Mouse (Mus musculus) kidney, postnatal 0 days (tissue): ENCODE data around the gene Sit1. TPM values are rescaled to one million over a fixed set of nuclear protein-coding genes. Genes with fewer than 3 reads are reported as not detected.
"Not testable (repeated sequence)": the region's sequence is repeated elsewhere in the genome, so short reads cannot be mapped to it uniquely, and the experiment has no call there.

Experiments
- ATAC-seq: fragments of 200-750 bp; cut with Nextera tagmentation; replicated peaks from 2 replicates; pipeline ENCODE4 v1.8.0; 2017; ENCODE audit warnings: low read depth, moderate number of reproducible peaks, moderate TSS enrichment, moderate library complexity; ENCODE audit not compliant: low FRiP score
- DNase-seq: peaks from one replicate; pipeline ENCODE4 v3.0.0-alpha.2; 2016; ENCODE audit warnings: low spot score
- H3K27ac ChIP-seq: fragments of 300-500 bp; sonication (generic); 2 replicates; pipeline ENCODE4 v1.5.1; 2014; ENCODE audit warnings: mild to moderate bottlenecking
- H3K27me3 ChIP-seq: fragments of 300-500 bp; sonication (generic); 2 replicates; pipeline ENCODE4 v1.6.1; 2014; ENCODE audit warnings: low read length, mixed read lengths; ENCODE audit not compliant: insufficient read depth
- H3K36me3 ChIP-seq: fragments of 300-500 bp; sonication (generic); 2 replicates; pipeline ENCODE4 v1.6.1; 2014; ENCODE audit warnings: low read length, mixed read lengths; ENCODE audit not compliant: insufficient read depth
- H3K4me1 ChIP-seq: fragments of 300-500 bp; sonication (generic); replicated peaks from 2 replicates; pipeline ENCODE4 v1.6.1; 2014; ENCODE audit warnings: antibody characterized with exemption, low read length, mixed read lengths; ENCODE audit not compliant: insufficient read depth
- H3K4me2 ChIP-seq: fragments of 300-500 bp; sonication (generic); 2 replicates; pipeline ENCODE4 v1.6.1; 2014; ENCODE audit warnings: mild to moderate bottlenecking, low read length, moderate library complexity, mixed read lengths
- H3K4me3 ChIP-seq: fragments of 300-500 bp; sonication (generic); replicated peaks from 2 replicates; pipeline ENCODE4 v1.5.1; 2014; ENCODE audit warnings: low read depth, low read length
- H3K9ac ChIP-seq: fragments of 300-500 bp; sonication (generic); 2 replicates; pipeline ENCODE4 v1.6.1; 2014; ENCODE audit warnings: low read depth, low read length
- H3K9me3 ChIP-seq: fragments of 300-500 bp; sonication (generic); replicated peaks from 2 replicates; pipeline ENCODE4 v1.6.1; 2016; ENCODE audit warnings: low read length, inconsistent platforms, mixed read lengths
- CTCF ChIP-seq: IDR thresholded peaks from 2 replicates; pipeline ENCODE4 v1.5.1; 2016; ENCODE audit warnings: antibody characterized with exemption, low read depth, mild to moderate bottlenecking, moderate library complexity
- WGBS: fragments of 180-500 bp; shearing (Covaris S2); extraction: QIAGEN DNeasy Blood & Tissue Kit; methylation state at CpG from one replicate; pipeline ENCODE4 v1.1.7; 2014; 5-methylcytosine and 5-hydroxymethylcytosine counted together
- polyA plus RNA-seq: library from polyadenylated mRNA; unstranded; fragments of >200 nt; fragmentation: Nextera tagmentation; extraction: Ambion mirVana; gene quantifications from 2 replicates; pipeline ENCODE4 v1.2.1, GENCODE M21; 2015

Gene Sit1
- polyA plus RNA-seq, 1 experiment from 2014 or later, result not detected

GRCm38 (mm10) chr4:43490801-43491200 is 7.3 kb upstream of the Sit1 start:
- TF ChIP-seq CTCF, result no peak
- DNase-seq, result no peak
- 89% methylated on average over 5 of the region's 5 CpGs for WGBS

GRCm38 (mm10) chr4:43489611-43490010 is 6.1 kb upstream of the Sit1 start:
- Histone ChIP-seq H3K27me3 (no peaks in the 10 kb centered on the region), H3K27ac (no peak overlapping the region), H3K9ac (no peak overlapping the region), H3K4me2 (no peak overlapping the region), H3K36me3 (no peaks in the 10 kb centered on the region), H3K4me1 (no peaks in the 10 kb centered on the region), H3K9me3 (no peaks in the 10 kb centered on the region), H3K4me3 (no peak overlapping the region)
- 97% methylated on average over 3 of the region's 3 CpGs for WGBS
- TF ChIP-seq CTCF, result no peak
- DNase-seq (no peak), ATAC-seq (no peak)

More at GRCm38 (mm10) chr4:43490801-43491200, 7.3 kb upstream of the Sit1 start:
- ATAC-seq, result no peak
- H3K9ac ChIP-seq, result no peak overlapping the region
- no peak overlapping the region for H3K4me2 ChIP-seq
- H3K27ac ChIP-seq, result no peak overlapping the region
- no peaks in the 10 kb centered on the region for H3K4me1 ChIP-seq
- H3K27me3 ChIP-seq, result no peaks in the 10 kb centered on the region
- H3K36me3 ChIP-seq, result peaks cover 6% of the 10 kb centered on the region; the same call in 1 of the 2 replicates
- no peak overlapping the region for H3K4me3 ChIP-seq
- H3K9me3 ChIP-seq, result no peaks in the 10 kb centered on the region

GRCm38 (mm10) chr4:43485666-43486065 is 2.1 kb upstream of the Sit1 start:
- WGBS, result 90% methylated on average over 5 of the region's 5 CpGs
- not testable (repeated sequence) for H3K4me1 ChIP-seq, H3K27me3 ChIP-seq

GRCm38 (mm10) chr4:43482591-43482990 is 943 bp downstream of the Sit1 start:
- WGBS, result 61% methylated on average over 10 of the region's 10 CpGs
- no peak for TF ChIP-seq CTCF
- ATAC-seq, result no peak

More at GRCm38 (mm10) chr4:43485666-43486065, 2.1 kb upstream of the Sit1 start:
- not testable (repeated sequence) for H3K27ac ChIP-seq, H3K4me3 ChIP-seq, H3K4me2 ChIP-seq, DNase-seq, H3K9ac ChIP-seq, H3K36me3 ChIP-seq, H3K9me3 ChIP-seq, ATAC-seq

GRCm38 (mm10) chr4:43481894-43482456 is 1.6 kb downstream of the Sit1 start:
- ATAC-seq (no peak), DNase-seq (no peak)
- no peaks in the 10 kb centered on the region for H3K9me3 ChIP-seq
- WGBS, result 75% methylated on average over 7 of the region's 7 CpGs
- H3K27ac ChIP-seq, result no peak overlapping the region
- no peak overlapping the region for H3K4me2 ChIP-seq
- no peak overlapping the region for H3K9ac ChIP-seq
- H3K36me3 ChIP-seq, result no peaks in the 10 kb centered on the region
- no peak for TF ChIP-seq CTCF
- no peak overlapping the region for H3K4me3 ChIP-seq
- no peaks in the 10 kb centered on the region for H3K27me3 ChIP-seq
- no peaks in the 10 kb centered on the region for H3K4me1 ChIP-seq

More at GRCm38 (mm10) chr4:43482591-43482990, 943 bp downstream of the Sit1 start:
- Histone ChIP-seq H3K9ac (no peak overlapping the region), H3K4me2 (no peak overlapping the region), H3K27ac (no peak overlapping the region), H3K9me3 (no peaks in the 10 kb centered on the region), H3K27me3 (no peaks in the 10 kb centered on the region), H3K4me3 (no peak overlapping the region), H3K4me1 (no peaks in the 10 kb centered on the region), H3K36me3 (no peaks in the 10 kb centered on the region)
- no peak for DNase-seq

GRCm38 (mm10) chr4:43480985-43481384 is 2.5 kb downstream of the Sit1 start:
- no peaks in the 10 kb centered on the region for H3K9me3 ChIP-seq
- ATAC-seq (no peak), DNase-seq (no peak)
- H3K9ac ChIP-seq, result no peak overlapping the region
- H3K4me1 ChIP-seq, result no peaks in the 10 kb centered on the region
- H3K27ac ChIP-seq, result no peak overlapping the region
- H3K4me2 ChIP-seq, result no peak overlapping the region
- H3K27me3 ChIP-seq, result no peaks in the 10 kb centered on the region
- no peak overlapping the region for H3K4me3 ChIP-seq
- 83% methylated on average over 5 of the region's 5 CpGs for WGBS
- H3K36me3 ChIP-seq, result no peaks in the 10 kb centered on the region
- TF ChIP-seq CTCF, result no peak
